Mouse (Mus musculus): ENCODE measurements at regions not wholly inside any gene's neighbourhood (a gene's known extent, or its start where the extent isn't known, plus 50 kb on each side); places are given as distances from the start of the nearest gene placed in this dataset.
"Not testable (repeated sequence)": the region's sequence is repeated elsewhere in the genome, so short reads cannot be mapped to it uniquely, and the experiment has no call there.

- DNase-seq (ENCODE audit: low spot score in 2 of 2) = no peak
Observed at GRCm38 (mm10) chr13:52139140-52139809, 292.8 kb downstream of the Gadd45g start.

GRCm38 (mm10) chr13:52140221-52140620, 293.7 kb downstream of the Gadd45g start:
- no peak for DNase-seq (ENCODE audit: low spot score in 2 of 2)

GRCm38 (mm10) chr13:52144066-52144465, 297.6 kb downstream of the Gadd45g start:
- DNase-seq (ENCODE audit: low spot score in 2 of 2) = not testable (repeated sequence)

- no peak for DNase-seq (ENCODE audit: low spot score in 2 of 2)
Observed at GRCm38 (mm10) chr13:52145926-52146325, 299.4 kb downstream of the Gadd45g start.

GRCm38 (mm10) chr13:52150281-52150680, 303.8 kb downstream of the Gadd45g start:
- no peak for DNase-seq (ENCODE audit: low spot score in 2 of 2)

- DNase-seq (ENCODE audit: low spot score in 2 of 2) = no peak
Observed at GRCm38 (mm10) chr13:52151777-52152176, 305.3 kb downstream of the Gadd45g start.

GRCm38 (mm10) chr13:52152221-52152620, 305.7 kb downstream of the Gadd45g start:
- no peak for DNase-seq (ENCODE audit: low spot score in 2 of 2)

- DNase-seq (ENCODE audit: low spot score in 2 of 2) = no peak
Observed at GRCm38 (mm10) chr13:52153030-52153429, 306.6 kb downstream of the Gadd45g start.

- DNase-seq (ENCODE audit: low spot score in 2 of 2) = no peak
Observed at GRCm38 (mm10) chr13:52153576-52153975, 307.1 kb downstream of the Gadd45g start.

GRCm38 (mm10) chr13:52154111-52154843, 307.8 kb downstream of the Gadd45g start:
- no peak for DNase-seq (ENCODE audit: low spot score in 2 of 2)

GRCm38 (mm10) chr13:52154844-52155587, 308.5 kb downstream of the Gadd45g start:
- DNase-seq (ENCODE audit: low spot score in 2 of 2) = peak in 1 of 2 experiments; percentile 28

- DNase-seq (ENCODE audit: low spot score in 2 of 2) = no peak
Observed at GRCm38 (mm10) chr13:52155588-52156086, 309.2 kb downstream of the Gadd45g start.

- no peak for DNase-seq (ENCODE audit: low spot score in 2 of 2)
Observed at GRCm38 (mm10) chr13:52162676-52163075, 316.2 kb downstream of the Gadd45g start.

GRCm38 (mm10) chr13:52165531-52165930, 319.1 kb downstream of the Gadd45g start:
- no peak for DNase-seq (ENCODE audit: low spot score in 2 of 2)

- DNase-seq (ENCODE audit: low spot score in 2 of 2) = no peak
Observed at GRCm38 (mm10) chr13:52167968-52168367, 321.5 kb downstream of the Gadd45g start.

- no peak for DNase-seq (ENCODE audit: low spot score in 2 of 2)
Observed at GRCm38 (mm10) chr13:52172706-52173346, 326.3 kb downstream of the Gadd45g start.

- no peak for DNase-seq (ENCODE audit: low spot score in 2 of 2)
Observed at GRCm38 (mm10) chr13:52175665-52176064, 329.2 kb downstream of the Gadd45g start.

- no peak for DNase-seq (ENCODE audit: low spot score in 2 of 2)
Observed at GRCm38 (mm10) chr13:52179977-52180376, 333.5 kb downstream of the Gadd45g start.

- no peak for DNase-seq (ENCODE audit: low spot score in 2 of 2)
Observed at GRCm38 (mm10) chr13:52183635-52184034, 337.2 kb downstream of the Gadd45g start.

GRCm38 (mm10) chr13:52185574-52185973, 339.1 kb downstream of the Gadd45g start:
- no peak for DNase-seq (ENCODE audit: low spot score in 2 of 2)

GRCm38 (mm10) chr13:52187841-52188604, 341.5 kb downstream of the Gadd45g start:
- DNase-seq (ENCODE audit: low spot score in 2 of 2) = peak; percentile 22 to 41

Data from gastrocnemius, adult 8-10 months (tissue).